ENCODE assay signal across 1 mouse cellular context in genomic region chr17:33817969-33818643, GRCm38 (mm10).
TF ChIP-seq lines count a peak whose summit lies in the region.

No protein-coding gene starts in this region.

TF ChIP-seq in CH12.LX, 34 proteins besides CTCF, POLR2A, EP300 and RAD21:
- no peak for TF ChIP-seq GABPA (IDR thresholded peaks at IDR 0.05; ENCODE audit: insufficient replicate concordance, low read depth, low read length)
- no peak for TF ChIP-seq CHD1 (IDR thresholded peaks at IDR 0.05; ENCODE audit: low read depth, low read length)
- no peak for TF ChIP-seq JUN (IDR thresholded peaks at IDR 0.05; ENCODE audit: insufficient read depth, low read depth, low read length)
- TF ChIP-seq TBP (conservative IDR thresholded peaks at IDR 0.05; ENCODE audit: low read depth, low read length): no peak
- TF ChIP-seq POLR2AphosphoS2 (IDR thresholded peaks at IDR 0.05; ENCODE audit: low read depth, low read length): no peak
- no peak for TF ChIP-seq NRF1 (IDR thresholded peaks at IDR 0.05; ENCODE audit: low read depth, low read length)
- no peak for TF ChIP-seq SMC3 (IDR thresholded peaks at IDR 0.05; ENCODE audit: low read depth, low read length)
- TF ChIP-seq KAT2A (IDR thresholded peaks at IDR 0.05; ENCODE audit: insufficient replicate concordance, low read length): no peak
